Mouse (Mus musculus) brain, embryonic 18.5 days (tissue): ENCODE results near the gene Cbx6.

ENCODE experiments used
- DNase-seq: peaks from one replicate; pipeline ENCODE4 v3.0.0-alpha.2; 2012; ENCODE audit warnings: low read depth, low spot score

Gene Cbx6

DNA sequence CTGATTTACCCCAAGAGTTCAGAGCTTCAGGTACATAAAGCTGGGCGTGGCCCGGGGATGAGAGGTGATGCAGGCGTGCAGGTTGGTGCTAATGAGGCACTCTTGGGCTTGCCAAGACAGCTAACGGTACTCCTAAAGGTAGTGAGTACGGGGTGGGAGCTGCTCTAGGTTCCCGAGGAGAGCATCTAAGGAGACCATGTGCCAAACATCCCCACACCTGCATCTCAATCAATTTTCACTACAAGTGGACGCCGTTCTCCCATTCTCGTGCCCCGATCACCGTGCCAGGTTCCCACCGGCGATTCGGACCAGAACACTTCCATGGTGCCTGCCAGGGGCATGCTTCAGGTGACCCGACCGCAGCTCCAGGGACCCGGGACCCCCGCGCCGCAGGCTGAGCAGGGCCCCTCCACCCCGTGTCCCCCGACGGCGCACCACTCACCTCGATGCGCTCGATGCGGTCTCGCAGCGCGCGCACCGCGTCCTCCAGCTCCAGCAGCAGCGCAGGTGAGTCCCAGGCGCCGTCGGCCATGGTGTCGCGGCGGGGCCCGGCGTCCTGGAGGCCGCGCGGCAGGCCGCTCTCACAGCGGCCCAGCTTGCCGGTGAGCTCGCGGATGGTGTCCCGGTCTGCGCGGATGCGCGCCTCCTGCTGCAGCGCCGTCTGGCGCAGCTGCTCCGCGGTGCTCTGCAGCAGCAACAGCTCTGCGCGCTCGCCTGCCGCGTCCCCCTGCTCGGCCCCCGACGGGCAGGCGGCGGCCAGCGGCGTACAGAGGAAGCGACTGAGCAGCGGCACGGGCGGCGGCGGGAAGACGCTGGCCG is 30.7 kb downstream of the Cbx6 start:
- no peak for DNase-seq

DNA sequence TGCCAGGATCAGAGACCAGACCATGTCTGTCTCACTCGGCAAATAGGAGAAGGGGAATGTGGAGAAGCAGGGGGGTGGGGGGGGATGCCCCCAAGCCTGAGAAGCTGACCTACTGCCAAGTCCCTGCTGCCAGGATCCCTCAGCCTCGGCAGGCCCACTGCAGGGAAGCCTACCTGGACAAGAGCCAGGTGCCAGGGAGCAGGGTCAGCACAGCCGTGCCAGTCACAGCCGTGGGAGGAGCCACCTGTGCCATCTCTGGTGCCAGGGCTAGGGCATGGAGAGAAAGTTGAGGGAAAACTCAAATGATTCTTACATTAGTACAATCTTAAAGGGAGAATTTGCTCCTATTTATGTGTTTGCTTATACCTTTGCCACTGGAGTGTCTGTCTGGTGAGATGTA is 32.2 kb downstream of the Cbx6 start:
- DNase-seq = no peak

DNA sequence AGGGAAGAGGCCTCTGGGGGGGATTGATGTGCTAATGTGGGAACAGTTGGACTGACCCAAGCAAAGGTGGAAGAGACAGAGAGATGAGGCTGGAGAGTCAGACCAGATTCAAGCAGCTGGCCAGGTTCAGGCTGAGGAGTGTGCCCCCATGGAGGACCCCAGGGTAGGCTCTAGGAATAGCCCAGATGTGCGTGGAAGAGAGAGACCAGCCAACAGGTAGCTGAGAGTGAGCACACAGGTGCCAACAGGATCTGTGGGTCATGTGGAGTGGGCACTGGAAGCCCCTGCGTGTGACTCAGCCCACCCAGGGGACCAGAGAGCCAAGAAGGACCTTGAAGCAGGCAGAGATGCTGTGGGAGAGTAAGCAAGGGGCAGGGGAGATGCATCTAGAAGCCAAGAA is 32.8 kb downstream of the Cbx6 start:
- no peak for DNase-seq

DNA sequence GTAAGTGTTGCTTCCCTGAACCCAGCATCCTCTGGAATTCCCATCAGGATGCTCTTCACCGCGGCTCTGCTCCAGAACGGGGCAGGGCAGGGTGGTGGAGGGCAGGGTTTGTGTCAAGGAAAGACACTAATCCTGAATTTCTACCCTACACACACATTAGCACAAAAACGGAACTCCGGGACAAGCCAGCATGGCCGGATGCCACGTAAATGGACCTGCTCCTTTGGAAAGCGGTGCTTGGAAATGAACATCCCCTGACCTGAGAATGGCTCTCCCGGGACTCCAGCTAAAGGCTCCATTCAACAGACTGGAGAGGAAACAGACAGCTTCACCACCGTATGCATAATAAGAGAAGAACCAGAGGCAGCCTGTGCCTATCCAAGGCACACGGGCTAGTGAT is 33.8 kb downstream of the Cbx6 start:
- no peak for DNase-seq

DNA sequence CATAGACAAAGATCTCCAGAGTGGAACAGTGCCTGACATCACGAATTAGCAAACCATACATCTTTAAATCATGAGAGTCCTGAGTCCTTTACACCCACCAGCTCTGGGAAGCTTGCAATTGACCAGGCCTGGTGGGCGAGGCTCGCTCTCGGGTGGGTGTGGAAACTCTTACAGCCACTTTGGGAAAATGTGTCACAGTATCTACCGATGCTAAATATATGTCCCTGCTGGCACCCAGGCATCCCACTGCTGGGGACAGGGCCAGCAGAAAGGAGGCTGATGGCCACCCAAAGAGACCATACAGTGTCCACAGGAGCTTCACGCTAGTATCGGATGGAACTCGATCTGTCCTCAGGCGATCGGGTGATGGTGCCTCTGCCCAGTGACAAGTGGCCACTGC is 35.9 kb downstream of the Cbx6 start:
- no peak for DNase-seq

DNA sequence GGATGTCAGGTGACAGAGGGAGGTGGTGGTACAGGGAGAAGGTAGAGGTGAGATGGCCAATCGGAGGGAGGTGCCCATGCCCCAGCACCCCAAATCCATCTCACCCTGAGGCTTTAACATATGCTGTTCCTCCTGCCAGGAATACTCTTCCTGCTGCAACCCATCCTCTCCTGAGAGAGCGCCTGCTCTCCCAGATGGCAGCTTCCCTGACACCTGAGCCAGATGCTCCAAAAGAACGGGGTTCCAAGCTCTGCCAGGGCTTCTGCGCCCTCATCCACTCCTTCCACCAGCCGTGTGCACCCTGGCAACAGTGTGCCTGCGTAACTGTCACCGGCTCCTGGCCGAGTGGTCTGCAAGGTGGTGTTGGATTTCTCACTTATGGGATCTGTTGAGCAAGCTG is 36.8 kb downstream of the Cbx6 start:
- no peak for DNase-seq

DNA sequence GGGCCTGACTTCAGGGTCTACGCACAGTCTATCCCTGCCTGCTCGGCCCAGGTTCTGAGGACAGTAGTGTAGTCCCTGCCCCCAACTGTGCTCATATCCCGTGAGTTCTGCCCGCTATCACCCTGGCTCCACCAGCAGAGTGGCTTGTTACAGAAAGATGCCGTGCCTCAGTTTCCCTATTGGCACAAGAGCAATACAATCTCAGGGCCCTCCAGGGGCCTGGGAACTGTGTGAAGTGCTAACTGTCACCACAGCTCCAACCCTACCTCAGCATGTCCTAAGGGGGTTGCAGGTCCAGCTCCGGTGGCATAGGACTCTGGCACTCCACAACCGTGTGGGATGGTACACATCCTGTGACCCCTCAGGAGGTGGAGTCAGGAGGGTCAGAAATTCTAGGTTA is 37.4 kb downstream of the Cbx6 start:
- no peak for DNase-seq

DNA sequence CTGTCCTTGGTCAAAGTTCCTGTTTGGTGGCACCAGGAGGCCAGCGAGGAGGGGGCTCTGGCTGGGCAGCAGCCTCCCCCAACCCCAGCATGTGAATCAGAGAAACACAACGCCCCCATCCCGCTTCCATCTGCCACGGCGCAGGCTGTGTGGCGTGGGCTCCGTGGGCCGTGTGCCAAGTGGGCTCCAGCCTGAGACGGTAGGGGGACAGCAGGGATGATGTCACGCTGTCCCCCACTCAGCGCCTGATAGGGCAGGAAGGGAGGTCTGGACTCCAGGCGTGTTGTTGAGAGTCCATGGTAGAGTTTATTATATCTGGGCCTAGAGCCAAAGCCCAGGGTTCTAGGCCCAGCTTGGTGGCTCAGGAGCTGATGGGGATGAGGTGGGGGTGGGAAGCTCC is 38.2 kb downstream of the Cbx6 start:
- no peak for DNase-seq

DNA sequence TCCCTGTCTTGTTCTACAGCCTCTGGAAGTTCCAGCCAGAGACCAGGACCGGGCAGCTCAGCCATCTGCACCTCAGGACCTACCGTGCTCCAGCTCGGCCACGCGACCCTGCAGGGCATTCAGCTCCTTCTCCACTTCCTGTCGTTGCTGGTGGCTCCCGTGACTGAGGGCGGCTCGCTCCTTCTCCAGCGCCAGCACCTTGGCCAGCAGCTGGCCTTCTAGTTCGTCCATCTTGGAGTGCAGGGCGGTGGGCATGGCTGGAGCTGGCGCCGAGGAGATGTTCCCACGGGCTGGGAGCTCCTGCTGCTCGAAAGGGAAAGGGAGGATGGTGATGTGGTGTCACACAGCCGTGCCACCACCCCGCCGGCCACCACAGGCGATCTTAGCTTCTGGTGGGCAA is 40.3 kb downstream of the Cbx6 start:
- no peak for DNase-seq

DNA sequence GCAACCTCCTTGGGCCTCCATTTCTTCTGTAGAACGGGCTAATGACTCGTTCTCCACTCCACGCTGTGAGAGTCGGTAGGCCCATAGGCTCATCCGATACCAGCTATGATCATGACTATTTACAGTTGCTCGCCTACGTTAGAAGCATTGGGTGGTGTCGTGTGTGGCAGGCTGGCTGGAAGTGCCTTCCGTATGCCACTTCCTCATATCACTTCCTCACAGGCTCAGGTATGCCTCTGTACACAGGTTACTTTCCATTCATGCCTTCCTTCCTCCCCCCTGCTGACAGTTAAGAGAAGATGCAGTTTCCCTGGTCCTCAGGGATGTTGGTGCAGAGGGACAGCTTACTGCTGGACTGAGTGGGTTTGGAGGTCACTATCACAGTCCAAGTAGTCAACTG is 41.4 kb downstream of the Cbx6 start:
- DNase-seq = no peak

DNA sequence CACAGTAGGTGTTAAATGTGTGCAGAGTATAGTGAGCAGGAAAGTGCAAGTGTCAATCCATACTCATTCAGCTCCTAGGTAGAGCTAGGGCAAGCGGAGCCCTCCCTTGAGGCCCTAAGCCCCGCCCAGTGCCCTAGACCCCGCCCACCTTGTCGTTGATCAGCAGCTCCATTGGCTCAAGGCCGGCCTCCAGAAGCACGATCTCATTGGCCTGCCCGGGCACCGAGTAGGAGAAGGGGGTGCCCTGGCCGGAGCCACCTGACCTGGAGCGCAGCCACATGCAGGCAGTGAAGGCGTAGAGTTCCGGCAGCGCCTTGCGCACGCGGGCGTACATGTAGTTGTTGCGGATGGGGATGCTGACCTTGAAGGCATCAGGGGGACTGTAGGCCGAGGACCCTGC is 42.0 kb downstream of the Cbx6 start:
- no peak for DNase-seq

DNA sequence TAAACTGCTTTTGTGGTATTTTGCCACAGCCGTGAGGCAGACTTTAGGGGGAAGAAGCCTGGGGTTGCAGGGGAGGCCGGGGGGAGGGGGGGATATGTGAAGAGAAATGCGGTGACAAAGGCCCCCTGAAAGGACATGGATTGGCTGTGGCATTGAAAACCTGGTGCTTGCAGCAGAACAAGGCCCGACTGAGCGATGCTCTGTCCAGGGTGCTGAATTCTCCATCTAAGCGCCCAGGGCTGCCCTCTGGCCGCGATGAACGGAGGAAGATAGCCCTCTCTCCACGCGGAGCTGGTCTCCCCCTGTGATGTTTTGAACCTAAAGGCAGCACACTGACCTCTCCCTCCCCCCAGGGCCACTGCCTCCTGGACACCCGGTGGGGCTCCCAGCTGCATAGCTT is 43.0 kb downstream of the Cbx6 start:
- no peak for DNase-seq

DNA sequence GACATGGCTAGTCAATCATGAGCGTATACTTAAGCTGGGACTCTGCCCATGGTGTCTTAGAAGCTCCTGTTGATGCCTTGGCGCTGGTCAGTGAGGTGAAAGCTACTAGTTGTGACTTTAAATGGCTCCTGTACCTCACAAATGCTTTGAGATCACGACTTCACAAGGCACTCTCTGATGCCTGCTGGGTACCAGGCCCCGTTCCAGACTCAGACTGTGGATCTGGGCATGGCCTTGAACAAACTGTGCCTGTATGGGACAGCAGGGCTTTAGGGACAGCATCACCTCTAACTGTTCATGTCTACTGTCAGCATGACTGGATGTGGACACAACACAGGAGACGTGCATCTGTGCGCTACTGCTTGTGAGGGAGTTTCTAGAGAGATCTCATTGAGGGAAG is 43.6 kb downstream of the Cbx6 start:
- DNase-seq = no peak

DNA sequence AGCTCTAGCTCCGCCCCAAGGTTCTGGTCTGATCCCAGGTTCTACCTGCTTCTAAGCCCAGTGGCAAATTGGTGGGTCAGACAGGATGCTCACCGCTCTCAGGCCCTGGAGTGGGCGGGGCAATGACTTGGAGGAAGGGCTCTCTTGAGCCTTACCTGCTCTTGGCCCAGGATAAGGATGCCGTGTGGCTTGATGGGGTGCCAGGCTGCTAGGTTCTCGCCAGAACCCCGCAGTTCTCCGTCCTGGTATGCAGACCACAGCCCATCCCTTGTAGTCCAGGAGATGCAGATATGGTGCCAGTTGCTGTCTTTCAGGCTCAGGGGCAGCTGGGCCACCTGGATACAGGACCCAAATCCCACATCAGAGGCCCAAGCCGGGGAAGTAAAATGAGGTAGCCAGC is 44.4 kb downstream of the Cbx6 start:
- no peak for DNase-seq

DNA sequence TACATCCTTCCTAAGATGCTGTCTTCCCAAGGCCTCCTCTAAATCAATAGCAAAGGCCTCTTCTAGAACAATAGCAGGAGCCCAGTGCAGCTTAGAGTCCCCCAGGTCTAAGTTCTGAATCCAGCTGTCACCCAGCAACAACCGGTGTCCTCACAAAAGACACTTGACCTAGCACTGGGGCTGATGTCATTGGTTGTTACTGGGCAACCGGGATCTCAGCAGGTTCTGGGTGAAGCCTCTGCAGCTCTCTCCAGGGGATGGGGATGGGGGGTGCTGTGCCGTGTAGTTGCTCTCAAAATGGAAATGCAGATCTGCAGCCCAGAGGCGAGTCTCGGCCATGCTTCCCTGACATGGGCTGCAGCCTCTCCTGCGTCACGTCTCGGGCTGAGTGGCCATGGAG is 46.7 kb downstream of the Cbx6 start:
- no peak for DNase-seq

DNA sequence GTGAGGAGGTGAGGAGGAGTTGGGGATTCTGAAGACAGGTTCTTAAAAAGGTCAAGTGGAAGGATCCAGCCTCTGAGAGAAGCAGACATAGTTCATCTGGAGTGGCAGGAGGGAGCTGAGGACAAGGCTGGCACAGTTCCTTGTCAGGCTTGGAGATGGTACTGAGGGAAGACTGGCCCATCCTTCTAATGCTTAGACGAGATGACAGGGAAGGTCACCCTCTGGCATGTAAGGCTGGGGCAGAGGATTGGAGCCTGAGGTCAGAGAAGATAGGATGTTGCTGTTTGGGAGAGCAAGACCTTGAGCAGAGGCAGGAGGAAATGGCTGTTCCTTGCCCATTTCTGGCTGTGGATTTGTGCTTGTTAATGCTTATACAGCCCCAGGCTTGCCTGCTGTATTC is 49.4 kb downstream of the Cbx6 start:
- no peak for DNase-seq

DNA sequence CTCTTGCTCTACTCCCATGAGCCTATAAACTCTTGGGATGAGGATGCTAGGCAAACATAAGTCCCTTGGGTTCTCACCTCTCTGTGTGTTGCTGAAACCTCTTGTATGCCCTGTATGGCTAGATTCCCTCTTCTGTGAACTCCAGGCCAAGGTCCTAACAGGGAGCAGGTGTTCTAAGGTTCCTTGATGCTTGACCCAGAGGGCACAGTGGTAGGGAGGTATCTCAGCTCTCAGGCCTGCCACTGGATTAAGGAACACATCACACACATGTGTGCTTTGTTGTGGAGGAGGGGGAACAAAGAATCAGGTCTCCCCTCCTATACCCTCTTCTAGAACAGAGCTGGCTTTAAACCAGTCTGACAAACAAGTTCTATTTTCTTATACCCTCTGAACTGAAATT is 56.7 kb downstream of the Cbx6 start, which contains the start of gene Dnal4:
Gene Dnal4 (minus strand): TSS at position 101 of the 400 bp plus-strand sequence.
- DNase-seq = no peak

DNA sequence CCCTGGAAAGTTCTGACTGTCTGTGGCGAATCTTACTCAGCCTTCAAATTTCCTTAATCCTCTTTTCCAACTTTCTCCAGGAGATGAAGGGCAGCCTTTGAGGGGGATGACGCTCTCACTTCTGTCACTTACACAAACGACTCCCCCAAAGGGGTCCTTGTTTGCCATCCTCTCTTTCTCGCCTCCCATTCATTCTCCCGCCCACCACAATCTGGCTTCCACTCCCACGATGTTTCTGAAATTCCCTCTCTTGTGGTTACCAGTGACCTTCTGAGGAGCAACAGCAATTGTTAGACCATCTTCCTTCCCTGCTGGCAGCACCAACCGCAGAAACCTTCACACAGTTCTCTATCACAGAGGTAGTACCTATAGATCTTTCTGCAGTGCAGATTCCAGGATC is 58.8 kb downstream of the Cbx6 start:
- DNase-seq = no peak

DNA sequence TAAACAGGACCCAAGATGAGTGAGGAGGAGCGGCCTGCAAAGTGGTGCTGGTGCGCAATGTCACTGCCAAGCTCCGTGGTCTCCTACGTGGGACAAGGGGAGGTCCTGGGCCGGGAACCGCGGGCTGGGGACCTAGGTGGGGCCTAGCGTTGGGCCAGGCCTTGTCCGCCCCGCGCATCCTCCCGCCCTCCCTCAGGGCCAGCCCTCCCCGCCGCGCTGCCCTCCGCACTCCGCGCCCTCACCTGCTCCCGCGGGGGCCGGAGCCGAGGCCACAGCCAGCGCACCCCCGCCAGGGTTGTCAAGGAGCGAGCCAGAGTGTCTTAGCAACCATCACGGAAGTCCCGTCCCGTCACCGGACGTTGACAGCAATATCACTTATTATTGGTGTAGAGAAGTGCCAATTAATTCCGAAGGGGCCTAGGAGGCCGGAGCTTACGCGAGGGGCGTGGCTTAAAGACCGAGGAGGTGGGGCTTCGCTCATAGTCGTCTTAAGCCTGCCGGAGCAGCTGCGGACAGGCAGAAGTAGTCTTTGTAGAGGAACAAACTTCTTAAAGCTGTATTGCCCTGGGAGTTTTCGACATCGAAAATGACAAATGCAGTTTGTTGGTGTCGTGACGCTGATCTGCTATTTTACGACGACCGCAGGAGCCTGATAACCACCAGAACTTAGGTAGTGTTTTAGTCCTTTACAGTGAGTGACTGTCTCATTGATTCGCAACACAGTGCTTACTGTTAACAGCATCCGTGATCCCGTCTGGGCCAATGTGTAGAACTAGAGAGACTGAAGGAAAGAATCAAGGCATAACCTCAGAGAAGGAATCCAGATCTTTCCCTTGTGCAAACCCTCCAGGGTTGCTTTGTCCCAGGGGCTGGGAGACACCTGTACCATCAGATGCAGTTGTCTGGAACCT is 60.1 kb downstream of the Cbx6 start:
- DNase-seq = peak; percentile 96
